Mouse (Mus musculus) cerebellum, adult 11 months (tissue): ENCODE results near the gene Dstyk.

ENCODE experiments used
- DNase-seq: peaks from one replicate; pipeline ENCODE4 v3.0.0; 2022

The Dstyk gene

DNA sequence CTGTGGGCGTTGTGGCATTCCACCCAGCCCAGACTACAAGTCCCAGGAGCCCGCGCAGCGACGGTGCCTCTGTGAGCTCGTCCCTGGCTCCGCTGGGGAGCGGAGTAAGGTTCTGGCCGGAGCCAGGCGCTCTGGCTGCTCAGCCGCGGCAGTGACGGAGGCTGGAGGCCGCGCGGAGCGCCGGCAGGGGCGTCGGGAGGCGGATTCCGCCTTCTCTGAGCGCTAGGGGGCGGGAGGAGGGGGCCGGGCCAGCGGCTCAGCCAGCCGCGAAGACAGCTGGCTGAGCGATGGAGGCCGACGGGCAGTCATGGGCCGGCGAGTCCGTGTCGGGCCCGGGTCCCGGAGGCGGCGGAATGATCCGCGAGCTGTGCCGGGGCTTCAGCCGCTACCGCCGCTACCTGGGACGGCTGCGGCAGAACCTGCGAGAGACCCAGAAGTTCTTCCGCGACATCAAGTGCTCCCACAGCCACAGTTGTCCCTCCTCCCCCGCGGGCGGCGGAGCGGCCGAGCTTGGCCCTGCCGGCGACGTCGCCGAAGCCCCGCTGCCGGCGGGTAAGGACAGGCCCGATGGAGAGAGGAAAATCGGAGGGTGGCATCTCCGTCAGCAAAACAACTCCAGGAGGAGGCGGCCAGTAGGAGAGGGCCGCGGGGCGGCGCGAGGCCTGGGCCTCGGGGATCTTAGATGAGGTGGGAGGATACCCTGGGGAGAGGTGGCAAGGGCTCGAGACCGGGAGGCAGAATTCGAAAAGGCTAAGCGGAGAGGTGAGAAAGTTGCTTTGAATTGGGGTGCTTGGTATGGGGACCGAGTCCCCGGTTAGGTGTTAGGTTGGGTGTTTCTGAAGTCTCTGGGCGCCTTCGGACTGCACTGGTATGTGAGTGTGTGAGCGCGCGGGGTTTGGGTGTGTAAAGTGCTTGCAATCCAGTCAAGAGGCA is at the start of gene Dstyk:
Dstyk (plus strand) TSS at position 237 of the 933 bp plus-strand sequence.
- DNase-seq = peak; percentile 87

DNA sequence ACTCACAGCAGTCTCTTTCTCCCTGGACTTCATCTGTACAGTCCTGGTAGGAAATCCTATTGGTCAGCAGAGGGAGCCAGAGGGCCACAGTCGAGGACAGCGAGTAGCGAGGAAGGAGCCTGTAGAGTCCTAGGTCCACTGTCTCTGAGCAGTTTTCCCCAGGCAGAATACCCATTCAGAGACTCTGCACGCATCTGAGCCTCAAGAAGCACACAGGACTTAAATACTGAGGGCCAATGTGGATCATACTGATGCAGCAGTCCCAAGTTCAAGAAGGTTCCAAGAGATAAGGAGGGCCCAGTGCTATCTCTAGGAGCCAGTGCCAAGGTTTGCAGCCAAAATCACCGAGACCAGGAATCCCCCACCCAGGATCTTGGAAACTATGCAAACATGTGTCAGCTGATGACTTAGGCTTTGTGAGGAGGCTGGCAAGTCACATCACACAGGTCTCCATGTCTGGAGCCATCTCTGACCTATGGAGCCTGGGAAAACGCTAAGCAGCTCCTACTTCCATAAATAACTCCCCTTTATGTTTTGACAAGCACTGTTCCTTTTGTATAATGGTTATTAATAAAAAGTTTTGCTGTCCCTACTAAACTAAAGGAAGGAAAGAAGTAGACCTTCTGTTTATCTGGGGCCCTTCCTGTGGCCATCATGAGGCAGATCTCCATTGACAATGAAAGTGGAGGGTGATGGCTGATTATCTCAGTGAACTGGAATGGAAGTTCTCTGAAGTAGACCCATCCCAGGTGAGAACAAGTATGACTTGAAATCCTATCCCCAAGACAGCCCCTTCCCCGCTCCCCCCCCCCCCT is 49.5 kb upstream of the Dstyk start:
- peak; percentile 84 for DNase-seq

DNA sequence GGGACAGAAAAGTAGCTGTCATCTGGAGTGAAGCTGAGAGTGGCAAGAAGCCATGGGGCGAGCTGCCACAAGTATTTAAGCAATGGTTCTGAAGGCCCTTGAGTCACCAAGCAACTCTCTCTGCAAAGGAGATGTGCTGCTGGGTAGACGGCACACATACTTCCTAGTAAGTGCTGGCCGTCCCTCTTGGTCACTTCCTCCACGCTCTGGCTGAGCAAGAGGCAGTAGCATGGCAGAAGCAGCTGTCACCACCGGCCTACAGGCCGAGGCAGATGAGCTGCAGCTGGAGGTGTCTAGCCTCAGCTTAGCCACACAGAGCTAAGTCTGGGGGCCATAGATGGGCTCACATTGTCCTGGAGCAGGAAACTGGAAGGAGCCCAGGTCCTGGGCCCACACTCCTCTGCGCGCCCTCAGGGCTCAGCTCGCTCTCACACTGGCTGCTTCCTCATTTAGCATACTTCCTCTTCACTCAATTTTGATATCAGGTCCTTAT is 46.6 kb upstream of the Dstyk start:
- no peak for DNase-seq

- DNase-seq = no peak
Measured at GRCm38 (mm10) chr1:132371298-132372081, 45.9 kb upstream of the Dstyk start.

DNA sequence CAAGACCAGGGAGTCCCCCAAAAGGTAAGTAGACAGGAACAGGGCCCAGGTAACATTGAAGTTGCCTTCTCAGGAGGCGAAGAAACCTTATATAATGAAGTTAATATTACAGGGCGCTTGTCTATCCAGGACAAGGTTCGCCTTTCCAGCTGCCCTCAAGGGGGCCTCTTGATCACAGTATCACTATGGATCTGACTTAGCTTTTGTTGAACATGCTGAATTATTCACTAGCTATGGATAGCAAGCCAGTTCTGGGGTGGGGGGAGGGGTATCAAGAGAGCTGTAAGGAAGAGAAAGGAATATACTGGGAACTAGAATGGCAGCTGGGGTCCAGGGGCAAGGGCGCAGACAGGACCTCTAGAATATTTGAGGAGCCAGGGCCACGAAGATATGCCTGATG is 45.0 kb upstream of the Dstyk start:
- no peak for DNase-seq

GRCm38 (mm10) chr1:132372896-132373534 is 44.3 kb upstream of the Dstyk start:
- no peak for DNase-seq

- DNase-seq = no peak
Measured at GRCm38 (mm10) chr1:132374140-132374872, 43.0 kb upstream of the Dstyk start.

DNA sequence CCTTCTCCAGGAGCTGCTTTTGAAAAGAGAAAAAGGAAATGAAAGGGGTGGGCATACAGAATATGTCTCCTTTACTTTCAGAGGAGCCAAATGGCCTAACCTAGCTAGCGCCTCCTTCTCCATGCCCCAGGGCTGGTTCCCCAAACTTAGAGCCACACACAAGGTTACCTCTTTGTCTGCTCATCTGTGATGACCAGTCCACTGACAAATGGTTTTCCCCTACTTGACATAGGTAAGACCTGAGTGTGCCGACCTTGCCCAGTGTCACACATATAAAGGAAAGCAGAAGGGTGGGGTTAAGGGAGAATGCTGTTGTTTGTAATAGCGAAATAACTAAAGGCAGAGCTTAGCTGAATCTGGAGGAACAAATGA is 42.5 kb upstream of the Dstyk start:
- DNase-seq = no peak

DNA sequence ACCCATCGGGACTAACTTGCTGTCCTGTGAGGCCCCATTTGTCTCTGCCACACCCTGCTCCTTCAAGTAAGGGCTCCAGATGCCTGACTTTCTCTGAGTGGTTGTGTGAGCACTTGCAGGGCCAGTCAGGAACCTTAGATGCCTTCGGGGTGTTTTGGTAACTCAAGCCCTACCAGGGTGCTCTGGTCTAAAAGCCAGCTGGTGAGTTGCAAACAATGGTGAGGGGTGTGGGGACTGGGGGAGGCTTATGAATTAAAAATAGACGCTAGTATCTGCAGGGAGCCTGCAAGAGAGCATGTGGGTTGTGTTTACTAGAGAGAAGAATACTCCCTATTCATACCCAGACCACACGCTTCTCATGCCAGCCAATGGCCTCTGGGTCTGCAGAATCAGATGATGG is 42.1 kb upstream of the Dstyk start:
- DNase-seq = no peak

DNA sequence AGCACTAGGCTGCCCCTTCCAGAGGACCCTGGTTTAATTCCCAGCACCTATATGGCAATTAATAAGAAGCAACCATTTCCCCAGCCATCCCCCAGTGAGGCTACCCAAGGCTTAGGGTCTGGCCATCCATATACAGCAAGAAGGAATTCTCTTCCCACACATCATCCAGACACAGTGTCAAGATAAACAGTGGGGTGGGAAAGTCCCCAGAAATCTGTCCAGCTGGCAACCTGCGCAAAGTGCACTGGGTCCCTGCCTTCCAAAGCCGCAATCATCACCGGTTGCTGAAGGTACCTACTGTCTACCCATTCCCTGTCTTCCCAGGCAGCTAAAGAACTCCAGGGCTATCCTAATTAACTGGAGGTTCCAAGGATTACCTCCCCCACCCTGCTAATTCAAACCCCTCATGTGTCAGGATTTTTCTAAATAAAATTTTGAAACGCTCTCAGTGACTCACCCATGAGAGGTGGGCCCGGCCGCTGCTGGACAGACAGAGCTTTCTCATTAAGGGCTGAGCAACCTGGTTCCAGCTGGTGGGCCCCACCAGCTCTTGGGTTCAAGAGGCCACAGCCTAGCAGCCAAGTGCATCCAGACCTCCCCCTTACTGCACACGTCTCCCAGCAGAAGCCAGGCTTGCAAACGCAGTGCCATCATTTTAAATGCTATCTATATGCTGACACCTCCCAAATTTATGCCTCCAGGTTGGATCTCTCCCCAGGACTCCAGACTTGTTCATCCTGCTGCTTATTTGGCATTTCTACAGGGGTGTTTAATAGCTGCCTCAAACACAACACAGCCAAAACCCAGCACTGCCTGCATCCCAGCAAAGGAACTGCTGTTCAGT is 40.9 kb upstream of the Dstyk start:
- DNase-seq = no peak

- DNase-seq = no peak
Measured at GRCm38 (mm10) chr1:132377055-132377365, 40.3 kb upstream of the Dstyk start.

GRCm38 (mm10) chr1:132377811-132378210 is 39.5 kb upstream of the Dstyk start:
- no peak for DNase-seq

- DNase-seq = no peak
Measured at GRCm38 (mm10) chr1:132380550-132381100, 36.7 kb upstream of the Dstyk start.

DNA sequence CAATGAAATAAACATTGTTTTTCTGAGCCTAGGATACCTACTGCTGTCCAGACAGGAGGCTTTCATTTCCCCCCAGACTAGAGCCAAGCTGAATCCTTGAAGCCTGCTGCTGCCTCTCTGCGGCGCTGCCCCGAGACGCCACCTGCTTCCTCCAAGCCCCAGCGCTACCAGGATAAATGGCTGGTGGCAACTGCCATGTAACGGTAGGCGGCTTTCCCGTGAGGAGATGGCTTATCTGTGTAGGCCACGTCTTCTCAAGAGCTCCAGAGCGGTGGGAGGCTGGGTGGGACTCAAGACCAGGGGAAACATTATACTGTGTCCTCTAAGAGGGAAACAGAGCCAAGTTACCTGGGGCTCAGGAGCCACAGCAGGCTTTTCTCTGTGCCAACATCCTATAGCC is 35.4 kb upstream of the Dstyk start:
- no peak for DNase-seq

DNA sequence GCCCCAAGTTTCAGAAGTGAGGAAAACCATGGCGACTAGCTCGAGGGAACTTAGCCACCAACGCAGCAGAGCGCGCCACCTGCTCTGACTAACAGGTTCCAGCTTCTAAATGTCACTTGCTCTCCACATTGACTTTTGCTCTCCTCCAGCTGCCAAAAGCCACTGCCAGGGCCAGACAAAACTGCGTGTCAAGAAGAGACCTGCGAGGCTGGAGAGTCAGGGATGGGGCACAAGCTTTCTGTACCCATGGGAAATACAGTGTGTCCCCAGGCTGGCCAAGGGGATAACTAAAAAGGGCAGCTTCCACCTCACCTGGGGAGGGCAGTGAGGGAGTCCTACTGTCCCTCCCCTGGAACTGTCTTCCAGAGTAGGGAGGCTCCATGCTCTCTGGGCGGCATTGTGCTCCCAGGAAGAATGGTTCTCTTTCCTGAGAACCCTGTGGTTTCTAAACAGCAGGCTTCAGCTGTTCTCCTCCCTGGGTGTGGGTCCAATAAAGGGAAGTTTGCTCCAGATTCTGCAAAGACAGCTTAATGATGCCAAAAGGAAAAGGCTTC is 33.3 kb upstream of the Dstyk start:
- no peak for DNase-seq

GRCm38 (mm10) chr1:132385266-132385665 is 32.1 kb upstream of the Dstyk start:
- DNase-seq = no peak

- DNase-seq = no peak
Measured at GRCm38 (mm10) chr1:132385711-132386110, 31.6 kb upstream of the Dstyk start.

DNA sequence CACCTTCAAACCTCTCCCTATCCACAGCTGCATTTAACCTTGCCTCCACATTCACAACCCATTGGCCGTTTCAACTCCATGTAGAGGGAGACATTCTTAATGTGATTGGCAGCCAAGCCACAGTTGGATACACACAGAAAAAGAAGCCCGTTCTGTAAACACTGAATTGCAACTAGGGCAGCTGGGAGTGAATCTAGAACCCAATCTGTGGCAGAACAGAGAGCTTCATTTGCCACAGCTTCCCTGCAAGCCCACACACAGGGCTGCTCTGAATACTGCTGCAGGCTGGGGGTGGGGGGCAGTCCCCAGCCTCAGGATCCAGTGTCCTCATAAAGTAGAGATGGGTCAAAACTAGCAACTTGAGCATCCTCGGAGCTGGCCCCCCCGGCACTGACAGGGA is 31.1 kb upstream of the Dstyk start:
- no peak for DNase-seq

DNA sequence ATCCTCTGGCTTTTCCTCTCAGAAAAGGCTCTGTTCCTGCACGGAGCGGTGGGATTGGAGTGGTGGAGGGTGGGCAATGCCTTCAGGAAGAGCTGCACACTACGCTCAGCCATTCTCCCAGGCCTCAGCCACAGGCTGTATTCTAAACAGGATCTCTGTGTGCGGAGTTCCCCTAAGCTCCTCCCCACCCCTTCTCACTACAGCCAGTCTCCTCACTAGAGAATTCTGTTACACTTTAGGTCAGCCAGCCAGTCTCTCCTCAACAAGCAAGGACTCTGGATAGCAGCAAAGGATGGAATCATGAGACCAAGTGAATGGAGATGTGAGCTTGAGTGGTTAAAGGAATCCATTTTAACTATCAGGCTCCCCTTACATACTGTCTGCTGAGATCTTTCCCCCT is 29.4 kb upstream of the Dstyk start:
- peak; percentile 44 for DNase-seq
